Mouse (Mus musculus) adrenal gland, postnatal 25 days (tissue): ENCODE measurements around the gene Taok1. TPM values are rescaled to one million over a fixed set of nuclear protein-coding genes. Genes with fewer than 3 reads are reported as not detected.
A peak's percentile ranks its signal among the peaks of the same experiment; 100 is the strongest.

Experiments
- DNase-seq: peaks from one replicate; pipeline ENCODE4 v3.0.0; 2021; ENCODE audit warnings: mixed read lengths
- total RNA-seq: library from RNA; stranded (reverse); gene quantifications from 2 replicates; pipeline ENCODE4 v1.2.3, GENCODE M21; 2021

Gene Taok1
- total RNA-seq, 1 experiment from 2014 or later = 60.2 TPM

- DNase-seq = no peak
Observed at GRCm38 (mm10) chr11:77492311-77492871, 115.2 kb downstream of the Taok1 start.

- peak; percentile 47 for DNase-seq
Observed at GRCm38 (mm10) chr11:77491502-77492291, 115.9 kb downstream of the Taok1 start.

- DNase-seq = peak; percentile 91
Observed at GRCm38 (mm10) chr11:77491123-77491501, 116.5 kb downstream of the Taok1 start.

- DNase-seq = no peak
Observed at GRCm38 (mm10) chr11:77490451-77490850, 117.2 kb downstream of the Taok1 start.

- peak; percentile 82 for DNase-seq
Observed at GRCm38 (mm10) chr11:77489591-77490235, 117.9 kb downstream of the Taok1 start, which contains the start of gene Ankrd13b. Gene Ankrd13b, minus strand, starts transcription at chr11:77489678.

GRCm38 (mm10) chr11:77488771-77489581 lies 118.6 kb downstream of the Taok1 start:
- no peak for DNase-seq

GRCm38 (mm10) chr11:77486798-77487197 lies 120.8 kb downstream of the Taok1 start:
- DNase-seq = no peak

GRCm38 (mm10) chr11:77485229-77485628 lies 122.4 kb downstream of the Taok1 start:
- no peak for DNase-seq

GRCm38 (mm10) chr11:77483510-77484255 lies 123.9 kb downstream of the Taok1 start:
- no peak for DNase-seq

- no peak for DNase-seq
Observed at GRCm38 (mm10) chr11:77483043-77483442, 124.6 kb downstream of the Taok1 start.

Other genes starting within 250 kb of the Taok1 start
- gene Coro6, start 145.4 kb downstream of the Taok1 start, total RNA-seq = 1.3 and 2.2 TPM in 2 replicates
- 7.7 and 8.7 TPM in 2 replicates for gene Ankrd13b, start 118.1 kb downstream of the Taok1 start, total RNA-seq
- gene Git1, start 114.3 kb downstream of the Taok1 start, total RNA-seq = 53.8 and 55.9 TPM in 2 replicates
- gene Abhd15, start 92.7 kb downstream of the Taok1 start, total RNA-seq = 15.1 and 19.4 TPM in 2 replicates
- 7.5 and 10.2 TPM in 2 replicates for gene Trp53i13, start 91.8 kb downstream of the Taok1 start, total RNA-seq
- gene Gm10392, start 88.6 kb downstream of the Taok1 start, total RNA-seq = not detected in 2 replicates
- gene Nufip2, start 78.3 kb upstream of the Taok1 start, total RNA-seq = 92.9 and 94.1 TPM in 2 replicates
- not detected in 2 replicates for gene Cryba1, start 117.5 kb upstream of the Taok1 start, total RNA-seq
- gene Myo18a, start 155.4 kb upstream of the Taok1 start, total RNA-seq = 60.7 and 84.2 TPM in 2 replicates
- gene Gm10277, start 179.9 kb upstream of the Taok1 start, total RNA-seq = not detected in 2 replicates